Mouse (Mus musculus): ENCODE measurements around the gene Slc30a2. TPM values are rescaled to one million over a fixed set of nuclear protein-coding genes. Genes with fewer than 3 reads are reported as not detected.

Slc30a2 gene
- polyA plus RNA-seq, 1 experiment from 2014 or later = not detected

DNA sequence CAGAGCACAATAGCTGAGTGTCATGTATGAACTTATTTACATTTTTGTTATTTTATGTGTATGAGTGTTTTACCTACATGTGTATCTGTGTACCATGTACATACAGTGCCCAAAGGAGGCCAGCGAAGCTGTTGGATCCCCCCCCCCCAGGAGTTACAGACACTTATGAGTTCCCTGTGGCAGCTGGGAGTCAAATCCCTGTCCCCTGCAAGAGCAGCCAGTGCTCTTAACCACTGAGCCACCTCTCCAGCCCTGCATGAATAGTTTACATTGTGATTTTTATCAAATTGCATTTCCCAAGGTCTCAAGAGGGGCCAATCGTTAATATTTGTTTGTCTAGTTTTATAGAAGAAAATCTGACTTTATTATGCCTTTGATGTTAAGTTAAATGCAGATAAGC, 36.0 kb upstream of the Slc30a2 start:
- H3K9ac ChIP-seq (ENCODE audit: low read length) = no peak overlapping the region
- no peaks in the 10 kb centered on the region for H3K36me3 ChIP-seq (ENCODE audit: control insufficient read depth, insufficient read depth, low read length)
- peaks cover 4% of the 10 kb centered on the region; the same call in 1 of the 2 replicates for H3K4me1 ChIP-seq (ENCODE audit: control insufficient read depth, insufficient read depth, low read length)
- DNase-seq (ENCODE audit: low spot score, missing footprints) (no peak), ATAC-seq (ENCODE audit: low FRiP score) (no peak)
- H3K4me2 ChIP-seq = no peak overlapping the region
- 64% methylated on average over 2 of the region's 2 CpGs for WGBS
- H3K4me3 ChIP-seq (ENCODE audit: low read depth, low read length) = no peak overlapping the region
- H3K27ac ChIP-seq (ENCODE audit: low read depth, low read length) = no peak overlapping the region
- H3K27me3 ChIP-seq (ENCODE audit: control insufficient read depth, insufficient read depth, low read length) = no peaks in the 10 kb centered on the region
- no peaks in the 10 kb centered on the region for H3K9me3 ChIP-seq (ENCODE audit: control insufficient read depth, low read length)

DNA sequence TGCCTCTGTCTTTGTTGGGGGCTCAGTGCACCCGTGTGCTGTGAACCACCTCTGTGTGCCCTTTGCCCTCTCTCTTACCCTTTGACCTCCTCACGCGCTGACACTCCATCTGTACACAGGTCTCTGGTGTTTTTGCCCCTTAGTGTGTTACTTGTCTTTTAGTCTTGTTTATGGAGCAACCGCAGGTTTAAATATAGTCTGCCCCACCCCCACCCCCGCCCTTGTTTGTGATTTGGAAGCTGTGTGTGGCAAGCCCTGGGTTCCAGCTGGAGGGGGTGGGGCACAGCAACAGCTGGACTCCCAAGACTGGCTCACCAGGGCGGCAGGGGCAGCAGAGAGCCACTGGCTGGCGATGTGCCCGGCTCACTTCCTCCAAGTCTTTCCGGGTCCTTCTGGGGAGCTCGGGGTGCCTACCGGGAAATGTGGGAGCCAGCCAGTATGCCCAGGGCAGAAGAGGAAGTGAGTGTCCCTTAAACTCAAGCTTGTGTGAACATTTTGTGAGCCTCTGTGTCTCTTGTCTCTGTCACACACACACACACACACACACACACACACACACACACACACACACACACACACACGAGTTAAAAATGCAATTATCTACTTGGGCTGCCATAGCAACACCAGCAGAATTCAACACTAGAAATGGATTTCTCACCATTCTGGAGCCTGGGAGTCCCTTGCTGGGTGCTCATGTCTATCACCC, 35.5 kb upstream of the Slc30a2 start:
- H3K4me1 ChIP-seq (ENCODE audit: control insufficient read depth, insufficient read depth, low read length) = peaks cover 4% of the 10 kb centered on the region; the same call in 1 of the 2 replicates
- WGBS = 19% methylated on average over 12 of the region's 12 CpGs
- H3K27ac ChIP-seq (ENCODE audit: low read depth, low read length) = no peak overlapping the region
- DNase-seq (ENCODE audit: low spot score, missing footprints) = peak; percentile 87
- no peaks in the 10 kb centered on the region for H3K27me3 ChIP-seq (ENCODE audit: control insufficient read depth, insufficient read depth, low read length)
- no peak for ATAC-seq (ENCODE audit: low FRiP score)
- H3K9me3 ChIP-seq (ENCODE audit: control insufficient read depth, low read length) = no peaks in the 10 kb centered on the region
- no peak overlapping the region for H3K9ac ChIP-seq (ENCODE audit: low read length)
- H3K4me2 ChIP-seq = no peak overlapping the region
- H3K36me3 ChIP-seq (ENCODE audit: control insufficient read depth, insufficient read depth, low read length) = no peaks in the 10 kb centered on the region
- H3K4me3 ChIP-seq (ENCODE audit: low read depth, low read length) = no peak overlapping the region

DNA sequence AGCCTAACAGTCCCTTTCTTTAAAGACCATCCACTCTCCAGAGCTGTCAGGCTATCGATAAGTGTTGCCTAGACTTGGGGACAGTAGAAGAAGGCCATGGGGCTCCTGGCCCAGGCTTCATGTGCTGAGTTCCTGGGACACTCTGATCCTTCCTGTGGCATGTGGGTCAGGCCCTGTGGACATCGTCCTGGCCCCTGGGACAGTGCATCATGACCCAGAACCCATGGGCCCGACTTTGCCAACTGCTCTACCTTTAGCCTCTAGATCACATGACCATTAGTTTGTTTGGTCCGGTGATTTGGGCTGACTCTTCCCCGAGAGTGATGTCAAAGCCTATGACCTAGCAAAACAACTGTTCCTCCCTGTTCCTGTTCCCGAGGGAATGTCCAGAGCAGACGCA, 32.9 kb upstream of the Slc30a2 start:
- Histone ChIP-seq H3K27ac (ENCODE audit: low read depth, low read length) (no peak overlapping the region), H3K27me3 (ENCODE audit: control insufficient read depth, insufficient read depth, low read length) (no peaks in the 10 kb centered on the region), H3K9ac (ENCODE audit: low read length) (no peak overlapping the region), H3K4me3 (ENCODE audit: low read depth, low read length) (no peak overlapping the region), H3K4me1 (ENCODE audit: control insufficient read depth, insufficient read depth, low read length) (peaks cover 4% of the 10 kb centered on the region; the same call in 1 of the 2 replicates), H3K36me3 (ENCODE audit: control insufficient read depth, insufficient read depth, low read length) (no peaks in the 10 kb centered on the region), H3K9me3 (ENCODE audit: control insufficient read depth, low read length) (peaks cover 2% of the 10 kb centered on the region; the same call in 1 of the 2 replicates), H3K4me2 (no peak overlapping the region)
- 84% methylated on average over 7 of the region's 7 CpGs for WGBS
- DNase-seq (ENCODE audit: low spot score, missing footprints) (no peak), ATAC-seq (ENCODE audit: low FRiP score) (no peak)

DNA sequence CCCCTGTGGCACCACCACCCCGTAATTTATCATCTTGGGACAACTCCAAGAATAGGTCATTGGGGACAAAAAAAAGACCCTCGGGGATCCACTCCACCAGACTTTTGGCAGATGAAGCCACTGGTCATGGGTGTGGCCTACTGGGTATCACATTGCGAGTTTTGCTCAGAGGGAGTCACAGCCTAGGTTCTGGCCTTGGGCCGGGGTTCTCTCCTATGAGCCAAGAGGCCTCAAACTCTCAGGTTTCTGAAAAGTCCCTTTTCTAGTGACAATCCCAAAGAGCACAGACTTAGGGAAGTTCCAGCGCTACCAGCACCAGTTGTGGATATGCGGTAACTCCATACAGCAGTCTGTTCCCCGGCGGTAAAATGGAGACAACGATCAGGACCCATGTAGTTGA, 32.3 kb upstream of the Slc30a2 start:
- Histone ChIP-seq H3K27ac (ENCODE audit: low read depth, low read length) (no peak overlapping the region), H3K4me2 (no peak overlapping the region), H3K27me3 (ENCODE audit: control insufficient read depth, insufficient read depth, low read length) (no peaks in the 10 kb centered on the region), H3K4me1 (ENCODE audit: control insufficient read depth, insufficient read depth, low read length) (peaks cover 4% of the 10 kb centered on the region; the same call in 1 of the 2 replicates), H3K36me3 (ENCODE audit: control insufficient read depth, insufficient read depth, low read length) (no peaks in the 10 kb centered on the region), H3K9me3 (ENCODE audit: control insufficient read depth, low read length) (peaks cover 2% of the 10 kb centered on the region; the same call in 1 of the 2 replicates), H3K9ac (ENCODE audit: low read length) (no peak overlapping the region), H3K4me3 (ENCODE audit: low read depth, low read length) (no peak overlapping the region)
- DNase-seq (ENCODE audit: low spot score, missing footprints) = no peak
- 93% methylated on average over 9 of the region's 9 CpGs for WGBS
- ATAC-seq (ENCODE audit: low FRiP score) = no peak

DNA sequence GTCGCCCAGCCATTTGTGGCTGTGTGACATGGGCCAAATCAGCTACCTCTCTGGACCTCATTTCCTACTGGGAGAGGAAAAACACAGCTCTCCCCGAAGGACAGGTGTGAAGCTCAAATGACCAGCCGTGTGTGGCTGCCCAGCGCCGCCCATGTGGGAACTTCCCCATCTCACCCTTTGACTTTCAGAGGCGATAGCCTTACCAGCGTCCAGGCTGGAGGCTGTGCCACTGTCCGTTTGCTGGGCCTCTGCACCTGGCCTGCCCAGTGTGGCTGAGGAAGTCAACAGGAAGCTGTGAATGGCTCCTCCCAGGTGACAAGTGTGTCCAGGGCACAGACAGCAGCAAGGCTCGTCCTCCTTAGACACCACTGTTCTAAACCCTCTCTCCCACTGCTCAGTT, 31.2 kb upstream of the Slc30a2 start:
- Histone ChIP-seq H3K27ac (ENCODE audit: low read depth, low read length) (no peak overlapping the region), H3K4me1 (ENCODE audit: control insufficient read depth, insufficient read depth, low read length) (peaks cover 4% of the 10 kb centered on the region; the same call in 1 of the 2 replicates), H3K27me3 (ENCODE audit: control insufficient read depth, insufficient read depth, low read length) (no peaks in the 10 kb centered on the region), H3K4me2 (no peak overlapping the region), H3K9me3 (ENCODE audit: control insufficient read depth, low read length) (peaks cover 2% of the 10 kb centered on the region; the same call in 1 of the 2 replicates), H3K36me3 (ENCODE audit: control insufficient read depth, insufficient read depth, low read length) (no peaks in the 10 kb centered on the region), H3K4me3 (ENCODE audit: low read depth, low read length) (no peak overlapping the region), H3K9ac (ENCODE audit: low read length) (no peak overlapping the region)
- WGBS = 90% methylated on average over 9 of the region's 9 CpGs
- DNase-seq (ENCODE audit: low spot score, missing footprints) = no peak
- ATAC-seq (ENCODE audit: low FRiP score) = no peak

DNA sequence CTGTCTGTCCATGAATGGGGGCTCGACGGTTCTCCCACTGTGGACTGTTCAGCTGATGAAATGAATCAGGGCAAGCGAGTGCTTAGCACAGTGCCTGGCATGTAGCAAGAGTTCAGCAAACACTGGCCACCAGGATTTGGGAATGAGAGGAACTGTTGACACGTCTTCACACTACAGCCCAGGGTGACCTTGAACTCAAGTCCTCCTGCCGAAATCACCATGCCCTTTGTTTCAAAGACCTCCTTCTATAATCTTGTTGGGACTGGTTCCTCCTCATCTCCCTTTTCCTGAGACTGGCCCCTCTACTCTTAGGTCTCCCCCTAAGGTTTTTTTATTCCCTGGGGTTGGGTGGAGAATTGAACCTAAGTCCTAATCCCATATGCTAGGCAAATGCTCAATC, 30.6 kb upstream of the Slc30a2 start:
- Histone ChIP-seq H3K9me3 (ENCODE audit: control insufficient read depth, low read length) (peaks cover 2% of the 10 kb centered on the region; the same call in 1 of the 2 replicates), H3K27ac (ENCODE audit: low read depth, low read length) (no peak overlapping the region), H3K36me3 (ENCODE audit: control insufficient read depth, insufficient read depth, low read length) (no peaks in the 10 kb centered on the region), H3K4me2 (no peak overlapping the region), H3K27me3 (ENCODE audit: control insufficient read depth, insufficient read depth, low read length) (no peaks in the 10 kb centered on the region), H3K4me3 (ENCODE audit: low read depth, low read length) (no peak overlapping the region), H3K4me1 (ENCODE audit: control insufficient read depth, insufficient read depth, low read length) (peaks cover 2% of the 10 kb centered on the region; the same call in 1 of the 2 replicates), H3K9ac (ENCODE audit: low read length) (no peak overlapping the region)
- 94% methylated on average over 5 of the region's 5 CpGs for WGBS
- DNase-seq (ENCODE audit: low spot score, missing footprints) (no peak), ATAC-seq (ENCODE audit: low FRiP score) (no peak)

DNA sequence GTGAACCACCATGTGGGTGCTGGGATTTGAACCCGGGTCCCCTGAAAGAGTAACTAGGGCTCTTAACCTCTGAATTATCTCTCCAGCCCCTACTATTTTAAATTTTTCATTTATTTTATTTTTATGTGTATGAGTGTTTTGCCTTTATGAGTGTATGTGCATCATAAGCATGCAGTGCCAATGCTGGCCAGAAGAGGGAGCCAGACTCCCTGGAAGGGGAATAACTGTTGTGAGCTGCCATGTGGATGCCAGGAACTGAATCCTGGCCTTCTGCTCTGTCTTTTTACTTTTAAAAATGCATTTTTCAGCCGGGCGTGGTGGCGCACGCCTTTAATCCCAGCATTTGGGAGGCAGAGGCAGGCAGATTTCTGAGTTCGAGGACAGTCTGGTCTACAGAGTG, 30.1 kb upstream of the Slc30a2 start:
- Histone ChIP-seq H3K9me3 (ENCODE audit: control insufficient read depth, low read length) (peaks cover 2% of the 10 kb centered on the region; the same call in 1 of the 2 replicates), H3K4me3 (ENCODE audit: low read depth, low read length) (no peak overlapping the region), H3K27ac (ENCODE audit: low read depth, low read length) (no peak overlapping the region), H3K36me3 (ENCODE audit: control insufficient read depth, insufficient read depth, low read length) (no peaks in the 10 kb centered on the region), H3K4me2 (no peak overlapping the region), H3K27me3 (ENCODE audit: control insufficient read depth, insufficient read depth, low read length) (no peaks in the 10 kb centered on the region), H3K9ac (ENCODE audit: low read length) (no peak overlapping the region), H3K4me1 (ENCODE audit: control insufficient read depth, insufficient read depth, low read length) (no peaks in the 10 kb centered on the region)
- 96% methylated on average over 6 of the region's 6 CpGs for WGBS
- DNase-seq (ENCODE audit: low spot score, missing footprints) (no peak), ATAC-seq (ENCODE audit: low FRiP score) (no peak)

DNA sequence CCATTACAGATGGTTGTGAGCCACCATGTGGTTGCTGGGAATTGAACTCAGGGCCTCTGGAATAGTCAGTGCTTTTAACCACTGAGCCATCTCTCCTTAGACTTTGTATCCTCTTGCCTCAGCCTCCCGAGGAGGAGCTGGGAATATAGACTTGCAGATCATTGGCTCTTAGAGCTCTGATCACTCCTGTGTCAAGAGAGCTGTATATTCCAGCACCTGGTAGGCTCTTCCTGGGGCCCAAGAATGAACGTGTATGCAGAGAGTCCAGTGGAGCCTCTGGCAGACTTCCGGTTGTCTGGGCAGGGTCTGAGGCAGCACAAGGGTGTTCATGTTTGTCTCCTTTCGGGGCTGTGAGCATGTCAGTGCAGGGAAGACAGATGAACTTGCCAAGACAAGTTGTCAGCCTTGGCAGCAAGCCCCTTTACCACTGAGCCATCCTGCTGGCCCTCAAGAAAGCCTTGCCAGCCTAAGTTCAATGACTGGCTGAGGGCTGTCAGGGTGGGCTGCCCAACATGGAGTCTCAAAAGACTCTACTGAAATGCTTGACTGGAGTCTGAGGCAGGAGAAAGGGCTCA, 28.8 kb upstream of the Slc30a2 start:
- DNase-seq (ENCODE audit: low spot score, missing footprints) (no peak), ATAC-seq (ENCODE audit: low FRiP score) (no peak)
- Histone ChIP-seq H3K36me3 (ENCODE audit: control insufficient read depth, insufficient read depth, low read length) (no peaks in the 10 kb centered on the region), H3K27ac (ENCODE audit: low read depth, low read length) (no peak overlapping the region), H3K9me3 (ENCODE audit: control insufficient read depth, low read length) (peaks cover 2% of the 10 kb centered on the region; the same call in 1 of the 2 replicates), H3K4me1 (ENCODE audit: control insufficient read depth, insufficient read depth, low read length) (no peaks in the 10 kb centered on the region), H3K4me2 (no peak overlapping the region), H3K4me3 (ENCODE audit: low read depth, low read length) (no peak overlapping the region), H3K9ac (ENCODE audit: low read length) (no peak overlapping the region), H3K27me3 (ENCODE audit: control insufficient read depth, insufficient read depth, low read length) (no peaks in the 10 kb centered on the region)
- WGBS = 86% methylated on average over 4 of the region's 4 CpGs

DNA sequence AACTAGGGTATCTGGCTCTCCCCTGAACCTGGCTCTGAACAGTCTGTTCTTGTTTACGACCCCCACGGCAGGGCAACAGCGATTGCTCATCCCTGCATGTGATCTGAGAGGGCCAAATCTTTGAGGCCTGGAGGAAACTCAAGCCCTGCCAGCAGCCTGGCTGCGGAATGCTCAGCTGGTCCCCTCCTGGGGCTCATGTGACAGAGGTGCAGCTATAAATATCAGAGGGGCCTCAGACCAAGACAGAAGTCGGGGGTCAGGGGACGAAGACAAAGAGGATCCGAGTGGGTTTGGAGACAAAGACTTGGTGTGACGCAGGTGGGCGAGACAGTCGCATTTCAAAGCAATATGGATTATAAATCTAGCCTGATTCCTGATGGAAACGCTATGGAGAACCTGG, 28.1 kb upstream of the Slc30a2 start, which contains the start of gene Trim63:
Gene Trim63, plus strand, starts transcription at position 245 of the 400 bp plus-strand sequence.
- ATAC-seq (ENCODE audit: low FRiP score) (no peak), DNase-seq (ENCODE audit: low spot score, missing footprints) (no peak)
- no peaks in the 10 kb centered on the region for H3K36me3 ChIP-seq (ENCODE audit: control insufficient read depth, insufficient read depth, low read length)
- no peak within 1 kb of the TSS for H3K27ac ChIP-seq (ENCODE audit: low read depth, low read length)
- no peak within 1 kb of the TSS for H3K4me3 ChIP-seq (ENCODE audit: low read depth, low read length)
- H3K4me2 ChIP-seq = no peak within 1 kb of the TSS
- 41% methylated on average over 11 of the region's 11 CpGs for WGBS
- H3K9me3 ChIP-seq (ENCODE audit: control insufficient read depth, low read length) = peaks cover 2% of the 10 kb centered on the region; the same call in 1 of the 2 replicates
- no peak within 1 kb of the TSS for H3K9ac ChIP-seq (ENCODE audit: low read length)
- no peaks in the 10 kb centered on the region for H3K27me3 ChIP-seq (ENCODE audit: control insufficient read depth, insufficient read depth, low read length)
- H3K4me1 ChIP-seq (ENCODE audit: control insufficient read depth, insufficient read depth, low read length) = no peaks in the 10 kb centered on the region

Measured in midbrain, embryonic 11.5 days (tissue).